8 mouse cellular contexts compared by ENCODE assay signal in genomic region chr1:160212123-160212691, GRCm38 (mm10). TPM values are rescaled to one million over a fixed set of nuclear protein-coding genes. Genes with fewer than 3 reads are reported as not detected.
DNase-seq lines count a peak whose midpoint lies in the region; ATAC-seq and TF ChIP-seq lines count a peak whose summit lies in the region.

No protein-coding gene starts in this region.

- H3K27ac ChIP-seq in forebrain, embryonic 16.5 days (ENCODE audit: low read length), result peak overlapping the region; percentile 100
- H3K27ac ChIP-seq in intestine, postnatal 0 days (ENCODE audit: low read depth, low read length), result peak overlapping the region; percentile 97
- H3K27ac ChIP-seq in midbrain, embryonic 10.5 days (replicated peaks), result peak overlapping the region; percentile 96

- TF ChIP-seq CTCF in intestine, postnatal 0 days (IDR thresholded peaks at IDR 0.05; ENCODE audit: low read depth), result no peak

- peak overlapping the region; percentile 94 for H3K9ac ChIP-seq in forebrain, embryonic 16.5 days (replicated peaks; ENCODE audit: low read depth, low read length)
- H3K9ac ChIP-seq in intestine, postnatal 0 days (ENCODE audit: low read depth, low read length), result peak overlapping the region; percentile 89

- H3K4me3 ChIP-seq in forebrain, embryonic 16.5 days (replicated peaks; ENCODE audit: low read length), result peak overlapping the region; percentile 93
- peak overlapping the region; percentile 95 for H3K4me3 ChIP-seq in intestine, postnatal 0 days (ENCODE audit: low read depth, low read length)
- H3K4me3 ChIP-seq in midbrain, embryonic 10.5 days, result peak overlapping the region; percentile 93

- 0 out of 2 replicates have a peak, but pooled peaks cover 4% of the 10 kb centered on the region for H3K36me3 ChIP-seq in forebrain, embryonic 16.5 days (ENCODE audit: control insufficient read depth, insufficient read depth)
- peaks cover 9% of the 10 kb centered on the region for H3K36me3 ChIP-seq in intestine, postnatal 0 days (ENCODE audit: control insufficient read depth, insufficient read depth)
- peaks cover 13% of the 10 kb centered on the region for H3K36me3 ChIP-seq in midbrain, embryonic 10.5 days

- DNase-seq in adrenal gland, adult 2 months, result peak; percentile 77
- no peak for DNase-seq in adrenal gland, adult 8-10 months
- DNase-seq in right cerebral cortex, postnatal 4 days, result peak; percentile 63
- no peak for DNase-seq in right cerebral cortex, postnatal 14 days
- DNase-seq in midbrain, embryonic 10.5 days (ENCODE audit: low spot score), result no peak

- no peaks in the 10 kb centered on the region for H3K9me3 ChIP-seq in forebrain, embryonic 16.5 days (ENCODE audit: control insufficient read depth, low read length)
- H3K9me3 ChIP-seq in intestine, postnatal 0 days (ENCODE audit: control insufficient read depth), result no peaks in the 10 kb centered on the region
- no peaks in the 10 kb centered on the region for H3K9me3 ChIP-seq in midbrain, embryonic 10.5 days (replicated peaks)

- ATAC-seq in forebrain, embryonic 16.5 days, result peak; percentile 0; the same call in 1 of the 2 replicates
- ATAC-seq in intestine, postnatal 0 days, result peak; percentile 50
- ATAC-seq in activated CD4-positive, CD25-positive, alpha-beta regulatory T cell, adult 4 months, result no peak

- H3K27me3 ChIP-seq in forebrain, embryonic 16.5 days (replicated peaks; ENCODE audit: control insufficient read depth, insufficient read depth, low read length), result no peaks in the 10 kb centered on the region
- H3K27me3 ChIP-seq in intestine, postnatal 0 days (replicated peaks; ENCODE audit: control insufficient read depth, insufficient read depth, low read length), result no peaks in the 10 kb centered on the region
- no peaks in the 10 kb centered on the region for H3K27me3 ChIP-seq in midbrain, embryonic 10.5 days (ENCODE audit: low read depth, poor library complexity, severe bottlenecking)

- H3K4me2 ChIP-seq in forebrain, embryonic 16.5 days (ENCODE audit: low read length), result peak overlapping the region; percentile 87
- H3K4me2 ChIP-seq in intestine, postnatal 0 days (replicated peaks; ENCODE audit: low read depth), result peak overlapping the region; percentile 71

- WGBS in forebrain, embryonic 16.5 days, result under 1% methylated on average over 45 of the region's 45 CpGs
- WGBS in intestine, postnatal 0 days, result under 1% methylated on average over 36 of the region's 45 CpGs
- under 1% methylated on average over 45 of the region's 45 CpGs for WGBS in midbrain, embryonic 10.5 days

- H3K4me1 ChIP-seq in forebrain, embryonic 16.5 days (replicated peaks; ENCODE audit: control insufficient read depth, insufficient read depth, low read length), result peaks cover 25% of the 10 kb centered on the region
- no peaks in the 10 kb centered on the region for H3K4me1 ChIP-seq in intestine, postnatal 0 days (replicated peaks; ENCODE audit: control insufficient read depth, insufficient read depth, low read length)
- peaks cover 33% of the 10 kb centered on the region for H3K4me1 ChIP-seq in midbrain, embryonic 10.5 days

RNA-seq across cellular contexts. Expression of gene Cacybp, which starts 0.5 kb away (rescaled TPM):
- 100 to 1,000 TPM; 100 to 136 TPM for total RNA-seq in adrenal gland, adult 2 months (2021)
- 13.5 and 15.1 TPM in 2 replicates for polyA plus RNA-seq in adrenal gland, adult 2 months (2012; rRNA removed)
- total RNA-seq in adrenal gland, adult 8-10 months (2022), result 100 to 1,000 TPM in 1 of 4 experiments, 10 to 100 TPM in 3; 69.2 to 118 (median 79.1) TPM
- polyA plus RNA-seq in forebrain, embryonic 16.5 days (2015; fragmentation: Nextera tagmentation; extraction: Ambion mirVana), result 293 and 313 TPM in 2 replicates
- polyA plus RNA-seq in intestine, postnatal 0 days (2015; fragmentation: Nextera tagmentation; extraction: Ambion mirVana), result 98.0 and 104 TPM in 2 replicates
- 306 and 335 TPM in 2 replicates for polyA plus RNA-seq in midbrain, embryonic 10.5 days (2016; fragmentation: Nextera tagmentation; extraction: Ambion mirVana)
- 100 to 1,000 TPM; 114 to 115 TPM for polyA plus RNA-seq in activated CD4-positive, CD25-positive, alpha-beta regulatory T cell, adult 4 months (2017; shearing (Covaris generic))

RNA-seq across cellular contexts. Expression of gene Mrps14, which starts 17.2 kb away (rescaled TPM):
- total RNA-seq in adrenal gland, adult 2 months (2021), result 100 to 1,000 TPM in 1 of 2 experiments, 10 to 100 TPM in 1; 58.0 to 106 TPM
- 14.2 and 14.8 TPM in 2 replicates for polyA plus RNA-seq in adrenal gland, adult 2 months (2012; rRNA removed)
- 100 to 1,000 TPM in 2 of 4 experiments, 10 to 100 TPM in 2; 88.5 to 119 (median 104) TPM for total RNA-seq in adrenal gland, adult 8-10 months (2022)
- polyA plus RNA-seq in forebrain, embryonic 16.5 days (2015; fragmentation: Nextera tagmentation; extraction: Ambion mirVana), result 162 and 186 TPM in 2 replicates
- 226 and 233 TPM in 2 replicates for polyA plus RNA-seq in intestine, postnatal 0 days (2015; fragmentation: Nextera tagmentation; extraction: Ambion mirVana)
- 245 and 255 TPM in 2 replicates for polyA plus RNA-seq in midbrain, embryonic 10.5 days (2016; fragmentation: Nextera tagmentation; extraction: Ambion mirVana)
- polyA plus RNA-seq in activated CD4-positive, CD25-positive, alpha-beta regulatory T cell, adult 4 months (2017; shearing (Covaris generic)), result 100 to 1,000 TPM; 251 to 260 TPM

RNA-seq across cellular contexts. Expression of gene Tnn, which starts 58.8 kb away (rescaled TPM):
- total RNA-seq in adrenal gland, adult 2 months (2021), result under 1 TPM; 0.17 to 0.20 TPM
- not detected in 2 replicates for polyA plus RNA-seq in adrenal gland, adult 2 months (2012; rRNA removed)
- total RNA-seq in adrenal gland, adult 8-10 months (2022), result under 1 TPM; 0.24 to 0.46 (median 0.29) TPM
- polyA plus RNA-seq in forebrain, embryonic 16.5 days (2015; fragmentation: Nextera tagmentation; extraction: Ambion mirVana), result 0.15 and 0.19 TPM in 2 replicates
- polyA plus RNA-seq in intestine, postnatal 0 days (2015; fragmentation: Nextera tagmentation; extraction: Ambion mirVana), result 1.9 and 2.0 TPM in 2 replicates
- polyA plus RNA-seq in midbrain, embryonic 10.5 days (2016; fragmentation: Nextera tagmentation; extraction: Ambion mirVana), result not detected in 2 replicates
- under 1 TPM in 1 of 2 experiments, not detected in 1; 0.15 TPM for polyA plus RNA-seq in activated CD4-positive, CD25-positive, alpha-beta regulatory T cell, adult 4 months (2017; shearing (Covaris generic))

Comparison
In these comparisons a context has a peak if more than half of its experiments do, and no peak if none do; other contexts are left out.
1. DNase-seq: peak in adrenal gland, adult 2 months (single experiment) and right cerebral cortex, postnatal 4 days (single experiment); none in adrenal gland, adult 8-10 months (single experiment), right cerebral cortex, postnatal 14 days (single experiment) and midbrain, embryonic 10.5 days (single experiment).
2. RNA of gene Mrps14, which starts 17.2 kb away (polyA plus RNA-seq): 251 to 260 TPM in activated CD4-positive, CD25-positive, alpha-beta regulatory T cell, adult 4 months, 245 to 255 TPM in midbrain, embryonic 10.5 days, 226 to 233 TPM in intestine, postnatal 0 days and 162 to 186 TPM in forebrain, embryonic 16.5 days; 14.2 to 14.8 TPM in adrenal gland, adult 2 months; every median in the first group is over 10 times any median in the second.
3. Peak in every context shown above with its lines, with median percentiles within 50 percentile points of each other: H3K27ac ChIP-seq and H3K4me3 ChIP-seq.